ENCODE assay signal across 19 mouse cellular contexts in genomic region chr12:72052571-72052970, GRCm38 (mm10). TPM values are rescaled to one million over a fixed set of nuclear protein-coding genes. Genes with fewer than 3 reads are reported as not detected.
"Had no signal": no experiment of that assay in that cellular context is flagged by ENCODE, and none has a peak within 500 bp of the region (broad histone marks: within the 10 kb centered on the region; RNA-seq: fewer than 3 reads in every experiment).

No protein-coding gene starts in this region.

- H3K27me3 ChIP-seq: heart, embryonic 13.5 days; heart, embryonic 15.5 days; hindbrain, embryonic 13.5 days; hindbrain, embryonic 15.5 days; limb, embryonic 12.5 days; liver, embryonic 13.5 days had no signal

- DNase-seq: gastrocnemius, adult 2 months; gastrocnemius, postnatal 10 days; gastrocnemius, postnatal 36 days; heart, postnatal 36 days; kidney, adult 11 months; layer of hippocampus, adult 9-11 months; liver; liver, embryonic 13.5 days had no signal

- H3K4me1 ChIP-seq: heart, embryonic 13.5 days; heart, embryonic 15.5 days; hindbrain, embryonic 13.5 days; hindbrain, embryonic 15.5 days; kidney, embryonic 15.5 days; limb, embryonic 10.5 days; limb, embryonic 12.5 days; liver, embryonic 13.5 days; liver, embryonic 15.5 days had no signal

- H3K9me3 ChIP-seq: heart, embryonic 15.5 days; limb, embryonic 10.5 days; limb, embryonic 12.5 days; liver, embryonic 13.5 days; liver, embryonic 15.5 days had no signal

- H3K4me3 ChIP-seq: gastrocnemius, adult 2 months; heart, embryonic 13.5 days; heart, embryonic 15.5 days; hindbrain, embryonic 13.5 days; hindbrain, embryonic 15.5 days; kidney, embryonic 15.5 days; limb, embryonic 10.5 days; limb, embryonic 12.5 days; liver, embryonic 13.5 days; liver, embryonic 15.5 days had no signal

- H3K36me3 ChIP-seq: heart, embryonic 13.5 days; heart, embryonic 15.5 days; hindbrain, embryonic 13.5 days; hindbrain, embryonic 15.5 days; kidney, embryonic 15.5 days; limb, embryonic 10.5 days; limb, embryonic 12.5 days; liver, embryonic 13.5 days; liver, embryonic 15.5 days had no signal

- H3K27ac ChIP-seq: gastrocnemius, adult 2 months; heart, embryonic 13.5 days; heart, embryonic 15.5 days; hindbrain, embryonic 13.5 days; hindbrain, embryonic 15.5 days; hindbrain, postnatal 0 days; kidney, embryonic 15.5 days; kidney, postnatal 0 days; limb, embryonic 10.5 days; limb, embryonic 12.5 days; liver, embryonic 13.5 days; liver, embryonic 15.5 days had no signal

RNA-seq across cellular contexts. Expression of gene Gpr135, which starts 18.4 kb away (rescaled TPM):
- total RNA-seq: hematopoietic stem cell, adult 5-6 weeks had no signal
